Mouse (Mus musculus): ENCODE results near the gene Prl6a1. TPM values are rescaled to one million over a fixed set of nuclear protein-coding genes. Genes with fewer than 3 reads are reported as not detected.

The Prl6a1 gene
- not detected in 2 replicates for polyA plus RNA-seq (2015; fragmentation: Nextera tagmentation; extraction: Ambion mirVana)

DNA sequence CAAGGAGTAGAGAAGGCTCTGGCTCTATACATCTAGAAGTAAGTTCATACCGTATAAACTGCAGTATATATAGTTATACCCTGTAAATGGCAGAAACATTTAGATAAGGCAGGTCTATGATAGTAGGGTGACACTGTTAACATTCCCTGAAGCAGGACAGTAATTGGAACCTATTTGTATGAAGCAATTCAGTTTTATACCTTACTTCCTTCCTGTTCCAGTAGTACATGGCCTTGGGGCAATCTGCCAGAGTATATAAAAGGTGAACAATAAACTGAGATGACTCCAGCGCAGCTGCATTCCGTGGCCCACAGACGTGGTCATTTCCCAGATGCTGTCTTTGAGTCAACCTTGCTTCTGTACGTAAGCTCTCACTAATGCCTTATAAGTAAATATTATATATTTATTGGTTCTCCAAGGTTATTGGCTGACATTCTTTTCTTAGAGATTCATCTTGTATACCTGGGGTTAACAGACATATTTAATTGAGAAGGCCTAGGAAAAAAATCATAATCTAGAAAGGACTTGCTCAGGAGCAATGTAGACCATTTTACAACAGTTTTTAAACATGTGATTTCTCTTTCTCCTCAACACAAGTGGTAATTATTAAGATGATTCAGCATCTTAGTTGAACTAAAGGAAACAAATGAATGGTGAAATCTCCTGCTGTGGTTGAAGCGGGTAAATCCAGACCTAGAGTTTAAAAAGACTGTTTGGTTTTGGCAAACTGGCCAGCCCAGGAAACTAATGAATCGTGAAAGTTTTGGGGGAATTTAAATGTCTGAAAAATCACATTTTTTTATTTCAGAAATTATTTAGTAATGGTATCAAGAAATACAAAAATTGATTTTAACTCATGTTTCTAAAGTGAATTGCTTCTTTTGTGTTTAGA lies at the start of gene Prl6a1:
TSS of gene Prl6a1 (plus strand) at position 294 of the 892 bp plus-strand sequence.
- H3K4me1 ChIP-seq (replicated peaks; ENCODE audit: control insufficient read depth, insufficient read depth, low read length) = no peaks in the 10 kb centered on the region
- H3K4me2 ChIP-seq (ENCODE audit: low read length) = no peak within 1 kb of the TSS
- no peak within 1 kb of the TSS for H3K27ac ChIP-seq (ENCODE audit: low read length)
- ATAC-seq = no peak
- H3K4me3 ChIP-seq (replicated peaks; ENCODE audit: low read length) = no peak within 1 kb of the TSS
- 82% methylated on average over 7 of the region's 7 CpGs for WGBS
- no peaks in the 10 kb centered on the region for H3K9me3 ChIP-seq (ENCODE audit: control insufficient read depth, low read length)
- no peak within 1 kb of the TSS for H3K9ac ChIP-seq (replicated peaks; ENCODE audit: low read depth, low read length)
- no peaks in the 10 kb centered on the region for H3K27me3 ChIP-seq (replicated peaks; ENCODE audit: control insufficient read depth, insufficient read depth, low read length)
- no peaks in the 10 kb centered on the region for H3K36me3 ChIP-seq (ENCODE audit: control insufficient read depth, insufficient read depth)

- H3K9ac ChIP-seq (replicated peaks; ENCODE audit: low read depth, low read length) = no peak overlapping the region
- no peaks in the 10 kb centered on the region for H3K36me3 ChIP-seq (ENCODE audit: control insufficient read depth, insufficient read depth)
- H3K4me2 ChIP-seq (ENCODE audit: low read length) = no peak overlapping the region
- H3K27me3 ChIP-seq (replicated peaks; ENCODE audit: control insufficient read depth, insufficient read depth, low read length) = no peaks in the 10 kb centered on the region
- no peak for ATAC-seq
- H3K27ac ChIP-seq (ENCODE audit: low read length) = no peak overlapping the region
- H3K4me1 ChIP-seq (replicated peaks; ENCODE audit: control insufficient read depth, insufficient read depth, low read length) = no peaks in the 10 kb centered on the region
- no peaks in the 10 kb centered on the region for H3K9me3 ChIP-seq (ENCODE audit: control insufficient read depth, low read length)
- WGBS = 5% methylated on average over 1 of the region's 1 CpGs
- H3K4me3 ChIP-seq (replicated peaks; ENCODE audit: low read length) = no peak overlapping the region
These were observed 22.6 kb downstream of the Prl6a1 start for GRCm38 (mm10) chr13:27334989-27335388.

DNA sequence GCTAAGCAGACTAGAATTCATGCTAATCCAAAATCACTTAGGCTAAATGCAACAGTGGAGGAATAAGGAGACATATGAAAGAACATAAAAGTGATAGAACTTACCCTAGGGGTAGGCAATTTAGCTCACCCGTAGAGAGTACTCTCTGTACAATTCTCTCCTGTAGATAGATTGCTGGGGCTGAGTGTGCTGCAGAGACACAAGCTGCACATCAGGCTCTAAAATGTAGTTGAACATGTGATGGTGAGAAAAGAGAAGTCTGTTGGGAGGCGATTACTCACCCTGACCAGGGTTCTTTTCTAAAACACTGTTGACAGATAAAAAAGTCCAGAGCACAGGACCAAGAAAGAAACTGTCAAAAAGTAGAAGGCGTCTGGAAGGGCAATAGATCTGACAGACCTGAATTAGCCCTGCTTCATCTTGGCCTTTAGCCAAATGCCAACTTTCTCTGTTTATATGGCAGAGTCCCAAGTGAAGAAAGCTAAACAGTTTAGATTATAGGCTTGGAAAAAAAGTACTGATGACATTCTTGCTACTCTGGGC lies 30.4 kb downstream of the Prl6a1 start:
- H3K27me3 ChIP-seq (replicated peaks; ENCODE audit: control insufficient read depth, insufficient read depth, low read length) = no peaks in the 10 kb centered on the region
- no peak overlapping the region for H3K27ac ChIP-seq (ENCODE audit: low read length)
- H3K4me2 ChIP-seq (ENCODE audit: low read length) = no peak overlapping the region
- no peaks in the 10 kb centered on the region for H3K36me3 ChIP-seq (ENCODE audit: control insufficient read depth, insufficient read depth)
- H3K9me3 ChIP-seq (ENCODE audit: control insufficient read depth, low read length) = no peaks in the 10 kb centered on the region
- WGBS = 44% methylated on average over 3 of the region's 3 CpGs
- ATAC-seq = no peak
- no peak overlapping the region for H3K4me3 ChIP-seq (replicated peaks; ENCODE audit: low read length)
- no peaks in the 10 kb centered on the region for H3K4me1 ChIP-seq (replicated peaks; ENCODE audit: control insufficient read depth, insufficient read depth, low read length)
- no peak overlapping the region for H3K9ac ChIP-seq (replicated peaks; ENCODE audit: low read depth, low read length)

- Histone ChIP-seq H3K27me3 (replicated peaks; ENCODE audit: control insufficient read depth, insufficient read depth, low read length) (no peaks in the 10 kb centered on the region), H3K9me3 (ENCODE audit: control insufficient read depth, low read length) (no peaks in the 10 kb centered on the region)
- no peak for ATAC-seq
These were observed 32.9 kb downstream of the Prl6a1 start, which contains the start of gene Prl8a2 for GRCm38 (mm10) chr13:27345373-27345772. Gene Prl8a2 (plus strand): TSS chr13:27345673.

More at GRCm38 (mm10) chr13:27345373-27345772, 32.9 kb downstream of the Prl6a1 start, which contains the start of gene Prl8a2:
- Histone ChIP-seq H3K27ac (ENCODE audit: low read length) (no peak within 1 kb of the TSS), H3K4me1 (replicated peaks; ENCODE audit: control insufficient read depth, insufficient read depth, low read length) (no peaks in the 10 kb centered on the region), H3K4me2 (ENCODE audit: low read length) (no peak within 1 kb of the TSS), H3K36me3 (ENCODE audit: control insufficient read depth, insufficient read depth) (no peaks in the 10 kb centered on the region), H3K9ac (replicated peaks; ENCODE audit: low read depth, low read length) (no peak within 1 kb of the TSS), H3K4me3 (replicated peaks; ENCODE audit: low read length) (no peak within 1 kb of the TSS)
- 88% methylated on average over 2 of the region's 2 CpGs for WGBS

Other genes with a start within 250 kb of the Prl6a1 start
- not detected in 2 replicates for gene Prl3d1, start 218.4 kb upstream of the Prl6a1 start, polyA plus RNA-seq (2015; fragmentation: Nextera tagmentation; extraction: Ambion mirVana)
- gene Prl3d2, start 190.9 kb upstream of the Prl6a1 start, polyA plus RNA-seq (2015; fragmentation: Nextera tagmentation; extraction: Ambion mirVana) = not detected in 2 replicates
- gene Prl3d3, start 155.8 kb upstream of the Prl6a1 start, polyA plus RNA-seq (2015; fragmentation: Nextera tagmentation; extraction: Ambion mirVana) = not detected in 2 replicates
- not detected in 2 replicates for gene Prl3c1, start 116.0 kb upstream of the Prl6a1 start, polyA plus RNA-seq (2015; fragmentation: Nextera tagmentation; extraction: Ambion mirVana)
- not detected in 2 replicates for gene Prl3b1, start 70.8 kb upstream of the Prl6a1 start, polyA plus RNA-seq (2015; fragmentation: Nextera tagmentation; extraction: Ambion mirVana)
- gene Prl3a1, start 53.2 kb upstream of the Prl6a1 start, polyA plus RNA-seq (2015; fragmentation: Nextera tagmentation; extraction: Ambion mirVana) = not detected in 2 replicates
- not detected in 2 replicates for gene Prl8a2, start 33.0 kb downstream of the Prl6a1 start, polyA plus RNA-seq (2015; fragmentation: Nextera tagmentation; extraction: Ambion mirVana)
- not detected in 2 replicates for gene Prl2b1, start 78.2 kb downstream of the Prl6a1 start, polyA plus RNA-seq (2015; fragmentation: Nextera tagmentation; extraction: Ambion mirVana)
- not detected in 2 replicates for gene Prl8a6, start 126.1 kb downstream of the Prl6a1 start, polyA plus RNA-seq (2015; fragmentation: Nextera tagmentation; extraction: Ambion mirVana)
- not detected in 2 replicates for gene Prl8a8, start 200.6 kb downstream of the Prl6a1 start, polyA plus RNA-seq (2015; fragmentation: Nextera tagmentation; extraction: Ambion mirVana)

All from forebrain, embryonic 16.5 days (tissue).